Mouse (Mus musculus) 416B (cell line): ENCODE measurements around the gene Prss21.
"Not testable (repeated sequence)": the region's sequence is repeated elsewhere in the genome, so short reads cannot be mapped to it uniquely, and the experiment has no call there.

Source experiments
- DNase-seq: peaks from one replicate; pipeline ENCODE4 v3.0.0; 2011; ENCODE audit warnings: low read depth

The Prss21 gene

GRCm38 (mm10) chr17:23862926-23863325, 4.9 kb upstream of the Prss21 start:
- no peak for DNase-seq

GRCm38 (mm10) chr17:23868513-23868912, 657 bp downstream of the Prss21 start:
- DNase-seq = peak; percentile 45

- DNase-seq = peak; percentile 65
Measured at GRCm38 (mm10) chr17:23873884-23874856, 6.3 kb downstream of the Prss21 start.

- DNase-seq = no peak
Measured at GRCm38 (mm10) chr17:23876741-23877140, 8.9 kb downstream of the Prss21 start.

- no peak for DNase-seq
Measured at GRCm38 (mm10) chr17:23877166-23877565, 9.3 kb downstream of the Prss21 start.

GRCm38 (mm10) chr17:23880576-23880975, 12.7 kb downstream of the Prss21 start, which contains the start of the genes Dcpp1 and Dcpp2:
Gene Dcpp1 (plus strand): TSS chr17:23880876.
Gene Dcpp2 (plus strand): TSS chr17:23880880.
- not testable (repeated sequence) for DNase-seq

- not testable (repeated sequence) for DNase-seq
Measured at GRCm38 (mm10) chr17:23917158-23917557, 49.3 kb downstream of the Prss21 start, which contains the start of gene Dcpp3. Gene Dcpp3 (plus strand): TSS chr17:23917458.
